Mouse (Mus musculus) intestine, postnatal 0 days (tissue): ENCODE measurements around the gene Olfr876. TPM values are rescaled to one million over a fixed set of nuclear protein-coding genes. Genes with fewer than 3 reads are reported as not detected.

Experiments
- ATAC-seq: fragments of 200-750 bp; cut with Nextera tagmentation; 2 replicates; pipeline ENCODE4 v1.8.0; 2017; ENCODE audit warnings: mild to moderate bottlenecking, moderate TSS enrichment, moderate library complexity
- H3K27ac ChIP-seq: fragments of 300-500 bp; sonication (generic); 2 replicates; pipeline ENCODE4 v1.5.1; 2014; ENCODE audit warnings: mild to moderate bottlenecking, low read depth, low read length, moderate library complexity
- H3K27me3 ChIP-seq: fragments of 300-500 bp; sonication (generic); replicated peaks from 2 replicates; pipeline ENCODE4 v1.6.1; 2014; ENCODE audit warnings: low read length, mixed read lengths; ENCODE audit not compliant: control insufficient read depth, insufficient read depth
- H3K36me3 ChIP-seq: fragments of 300-500 bp; sonication (generic); 2 replicates; pipeline ENCODE4 v1.6.1; 2014; ENCODE audit warnings: mild to moderate bottlenecking, moderate library complexity; ENCODE audit not compliant: control insufficient read depth, insufficient read depth
- H3K4me1 ChIP-seq: fragments of 300-500 bp; sonication (generic); replicated peaks from 2 replicates; pipeline ENCODE4 v1.6.1; 2014; ENCODE audit warnings: antibody characterized with exemption, low read length, mixed read lengths; ENCODE audit not compliant: control insufficient read depth, insufficient read depth
- H3K4me2 ChIP-seq: fragments of 300-500 bp; sonication (generic); replicated peaks from 2 replicates; pipeline ENCODE4 v1.6.1; 2014; ENCODE audit warnings: low read depth, mild to moderate bottlenecking, moderate library complexity
- H3K4me3 ChIP-seq: fragments of 300-500 bp; sonication (generic); 2 replicates; pipeline ENCODE4 v1.5.1; 2014; ENCODE audit warnings: low read depth, low read length
- H3K9ac ChIP-seq: fragments of 300-500 bp; sonication (generic); 2 replicates; pipeline ENCODE4 v1.6.1; 2014; ENCODE audit warnings: mild to moderate bottlenecking, low read depth, low read length
- H3K9me3 ChIP-seq: fragments of 300-500 bp; sonication (generic); 2 replicates; pipeline ENCODE4 v1.6.1; 2016; ENCODE audit warnings: mixed run types; ENCODE audit not compliant: control insufficient read depth
- CTCF ChIP-seq: sonication (generic); IDR thresholded peaks from 2 replicates; pipeline ENCODE4 v1.5.1; 2016; ENCODE audit warnings: low read depth, mild to moderate bottlenecking, control low read depth, antibody characterized with exemption, moderate library complexity
- WGBS: fragments of 180-500 bp; shearing (Covaris S2); extraction: QIAGEN DNeasy Blood & Tissue Kit; methylation state at CpG from one replicate; pipeline ENCODE4 v1.1.7; 2014; 5-methylcytosine and 5-hydroxymethylcytosine counted together
- polyA plus RNA-seq: library from polyadenylated mRNA; unstranded; fragments of >200 nt; fragmentation: Nextera tagmentation; extraction: Ambion mirVana; gene quantifications from 2 replicates; pipeline ENCODE4 v1.2.1, GENCODE M21; 2015

Olfr876 gene
- polyA plus RNA-seq, 1 experiment from 2014 or later, result not detected

DNA sequence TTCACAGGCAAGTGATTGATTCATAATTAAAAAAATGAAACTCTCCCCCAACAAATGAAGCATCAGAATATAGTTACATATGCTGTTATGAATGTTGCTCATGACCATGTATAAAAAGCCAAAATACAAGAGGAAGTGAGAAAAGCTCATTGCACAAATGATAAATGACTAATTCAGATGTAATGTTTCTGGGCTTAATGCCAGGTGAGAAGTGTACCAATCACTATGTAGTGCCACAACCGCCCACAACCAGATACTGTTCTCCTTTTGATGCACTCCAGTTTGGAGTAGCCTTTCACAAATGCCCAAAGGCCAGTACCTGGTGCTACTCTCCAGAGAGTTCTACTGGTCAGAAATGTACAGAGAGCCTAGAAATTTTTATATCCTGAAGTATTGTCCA, 30.5 kb downstream of the Olfr876 start:
- ATAC-seq, result no peak
- no peaks in the 10 kb centered on the region for H3K4me1 ChIP-seq
- H3K4me3 ChIP-seq, result no peak overlapping the region
- no peak overlapping the region for H3K4me2 ChIP-seq
- H3K36me3 ChIP-seq, result no peaks in the 10 kb centered on the region
- no peaks in the 10 kb centered on the region for H3K9me3 ChIP-seq
- H3K9ac ChIP-seq, result no peak overlapping the region
- H3K27me3 ChIP-seq, result no peaks in the 10 kb centered on the region
- no peak for TF ChIP-seq CTCF
- WGBS, result 63% methylated on average over 1 of the region's 1 CpGs
- no peak overlapping the region for H3K27ac ChIP-seq

DNA sequence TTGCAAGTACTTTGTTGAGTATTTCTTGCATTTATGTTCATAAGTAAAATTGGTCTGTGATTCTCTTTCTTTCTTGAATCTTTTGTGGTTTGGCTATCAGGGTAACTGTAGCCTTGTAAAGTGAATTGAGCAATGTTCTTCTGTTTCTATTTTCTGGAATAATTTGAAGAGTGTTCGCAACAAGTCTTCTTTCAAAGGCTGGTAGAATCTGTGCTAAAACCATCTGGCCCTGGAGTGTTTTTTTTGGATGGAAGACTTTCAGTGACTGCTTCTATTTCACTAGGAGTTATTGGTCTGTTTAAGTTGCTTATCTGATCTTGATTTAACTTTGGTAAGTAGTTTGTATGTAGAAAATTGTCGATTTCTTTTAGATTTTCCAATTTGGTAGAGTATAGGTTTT, 46.4 kb downstream of the Olfr876 start:
- Histone ChIP-seq H3K4me2 (no peak overlapping the region), H3K4me1 (no peaks in the 10 kb centered on the region), H3K36me3 (no peaks in the 10 kb centered on the region), H3K4me3 (no peak overlapping the region), H3K9me3 (no peaks in the 10 kb centered on the region), H3K9ac (no peak overlapping the region), H3K27me3 (no peaks in the 10 kb centered on the region), H3K27ac (no peak overlapping the region)
- ATAC-seq, result no peak
- no peak for TF ChIP-seq CTCF
- WGBS, result 84% methylated on average over 2 of the region's 2 CpGs

DNA sequence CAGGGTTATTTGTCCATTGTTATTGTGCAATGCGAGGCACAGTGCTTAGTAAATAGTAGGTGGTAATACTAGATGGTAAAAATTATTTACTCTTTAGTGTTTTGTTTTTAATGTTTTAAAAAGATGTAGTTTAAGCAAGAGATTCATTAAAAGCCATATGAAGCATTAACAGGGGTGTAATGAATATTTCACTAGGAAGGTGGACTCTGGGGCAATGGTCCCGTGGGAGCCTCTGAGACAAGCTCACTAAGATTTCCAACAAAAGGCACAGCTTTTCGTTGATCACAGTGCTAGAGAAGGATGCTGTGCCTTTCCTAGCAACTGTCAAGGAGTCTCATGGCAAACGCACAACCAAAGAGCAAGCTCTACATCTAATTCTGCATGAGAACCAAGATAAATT, 51.1 kb downstream of the Olfr876 start, which contains the start of gene Olfr877:
Olfr877 (plus strand) TSS at position 301 of the 400 bp plus-strand sequence.
- no peaks in the 10 kb centered on the region for H3K9me3 ChIP-seq
- no peak for ATAC-seq
- no peak within 1 kb of the TSS for H3K4me3 ChIP-seq
- H3K27me3 ChIP-seq, result no peaks in the 10 kb centered on the region
- no peaks in the 10 kb centered on the region for H3K36me3 ChIP-seq
- no peak within 1 kb of the TSS for H3K9ac ChIP-seq
- H3K4me2 ChIP-seq, result no peak within 1 kb of the TSS
- H3K27ac ChIP-seq, result no peak within 1 kb of the TSS
- H3K4me1 ChIP-seq, result no peaks in the 10 kb centered on the region
- TF ChIP-seq CTCF, result no peak
- 84% methylated on average over 4 of the region's 4 CpGs for WGBS

Other genes starting within 250 kb of the Olfr876 start
- 15.0 and 22.1 TPM in 2 replicates for gene Siae, start 247.3 kb upstream of the Olfr876 start, polyA plus RNA-seq
- 3.8 and 4.3 TPM in 2 replicates for gene Spa17, start 189.3 kb upstream of the Olfr876 start, polyA plus RNA-seq
- 261 and 265 TPM in 2 replicates for gene Tbrg1, start 145.7 kb upstream of the Olfr876 start, polyA plus RNA-seq
- gene Panx3, start 133.8 kb upstream of the Olfr876 start, polyA plus RNA-seq, result not detected in 2 replicates
- gene Olfr160, start 86.8 kb upstream of the Olfr876 start, polyA plus RNA-seq, result not detected in 2 replicates
- not detected in 2 replicates for gene Olfr874, start 57.9 kb upstream of the Olfr876 start, polyA plus RNA-seq
- gene Olfr875, start 31.2 kb upstream of the Olfr876 start, polyA plus RNA-seq, result not detected in 2 replicates
- gene Olfr877, start 51.2 kb downstream of the Olfr876 start, polyA plus RNA-seq, result not detected in 2 replicates
- not detected in 2 replicates for gene Olfr145, start 93.7 kb downstream of the Olfr876 start, polyA plus RNA-seq
- gene Olfr878, start 114.8 kb downstream of the Olfr876 start, polyA plus RNA-seq, result not detected in 2 replicates
- not detected in 2 replicates for gene Olfr881, start 188.8 kb downstream of the Olfr876 start, polyA plus RNA-seq
- gene Olfr883, start 222.8 kb downstream of the Olfr876 start, polyA plus RNA-seq, result not detected in 2 replicates
- not detected in 2 replicates for gene Olfr884, start 243.5 kb downstream of the Olfr876 start, polyA plus RNA-seq